Mouse (Mus musculus): ENCODE data around the gene Rbmx2.

- no peak for TF ChIP-seq CTCF (IDR thresholded peaks at IDR 0.05; ENCODE audit: insufficient read depth, low read depth, low read length)
- no peak for TF ChIP-seq POLR2A (IDR thresholded peaks at IDR 0.05; ENCODE audit: insufficient read depth, low read depth, low read length)
Measured at GRCm38 (mm10) chrX:48754710-48755283, 60.0 kb downstream of the Rbmx2 start.

Data from olfactory bulb, adult 2 months (tissue).